Mouse (Mus musculus): Measurements from ENCODE around the gene A630073D07Rik. TPM values are rescaled to one million over a fixed set of nuclear protein-coding genes. Genes with fewer than 3 reads are reported as not detected.
"Not testable (repeated sequence)": the region's sequence is repeated elsewhere in the genome, so short reads cannot be mapped to it uniquely, and the experiment has no call there.

A630073D07Rik gene
- not detected in 2 replicates for polyA plus RNA-seq (2016; fragmentation: Nextera tagmentation; extraction: Ambion mirVana)

DNA sequence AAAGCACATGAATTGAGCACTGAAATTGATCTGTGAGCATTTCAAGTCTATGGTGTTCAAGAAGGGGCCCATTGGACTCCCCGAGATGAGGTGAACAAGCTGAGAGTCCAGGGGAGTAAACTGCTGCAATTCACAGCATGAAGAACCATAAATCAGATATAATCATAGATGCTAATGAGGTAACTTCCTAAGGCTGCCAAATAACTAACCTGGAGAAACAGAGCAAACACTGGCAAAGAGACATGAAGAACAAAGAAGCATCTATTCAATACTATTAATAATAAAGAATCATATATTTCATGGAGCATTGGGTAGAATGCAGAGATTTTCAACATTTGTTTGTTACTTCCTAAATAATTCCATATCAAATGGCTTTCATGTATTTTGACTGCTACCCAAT is at the start of gene A630073D07Rik:
Gene A630073D07Rik, minus strand, starts transcription at position 101 of the 400 bp plus-strand sequence.
- 83% methylated on average over 1 of the region's 1 CpGs for WGBS
- Histone ChIP-seq H3K4me1 (no peaks in the 10 kb centered on the region), H3K4me3 (no peak within 1 kb of the TSS), H3K4me2 (replicated peaks) (no peak within 1 kb of the TSS), H3K27ac (replicated peaks) (no peak within 1 kb of the TSS), H3K36me3 (no peaks in the 10 kb centered on the region), H3K9ac (replicated peaks) (no peak within 1 kb of the TSS), H3K9me3 (no peaks in the 10 kb centered on the region), H3K27me3 (no peaks in the 10 kb centered on the region)
- no peak for ATAC-seq (ENCODE audit: low FRiP score, low read depth)

DNA sequence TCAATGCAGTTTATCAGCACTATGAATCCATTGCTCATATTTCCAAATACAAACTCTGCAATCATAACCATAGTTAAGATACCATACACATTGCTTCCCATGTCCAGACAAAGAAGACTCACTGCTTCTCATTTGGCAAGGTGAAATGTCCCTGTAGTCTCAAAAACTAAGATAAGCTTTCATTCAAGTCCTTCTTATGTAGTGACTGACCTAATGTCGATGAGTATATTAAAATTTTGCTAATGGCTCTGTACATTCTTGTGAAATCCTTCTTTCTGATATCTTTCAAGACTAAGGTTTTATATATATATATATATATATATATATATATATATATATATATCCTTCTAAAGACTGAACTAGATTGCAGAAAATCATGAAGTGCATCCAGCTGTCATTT is 49.6 kb upstream of the A630073D07Rik start, which contains the start of gene Tas2r121:
Gene Tas2r121, minus strand, starts transcription at position 101 of the 400 bp plus-strand sequence.
- Histone ChIP-seq H3K9me3 (no peaks in the 10 kb centered on the region; the same call in 1 of the 2 replicates), H3K27me3 (no peaks in the 10 kb centered on the region), H3K27ac (replicated peaks) (no peak within 1 kb of the TSS), H3K4me3 (no peak within 1 kb of the TSS), H3K4me1 (no peaks in the 10 kb centered on the region), H3K36me3 (no peaks in the 10 kb centered on the region), H3K9ac (replicated peaks) (no peak within 1 kb of the TSS), H3K4me2 (replicated peaks) (no peak within 1 kb of the TSS)
- ATAC-seq (ENCODE audit: low FRiP score, low read depth): no peak
- 65% methylated on average over 1 of the region's 1 CpGs for WGBS

DNA sequence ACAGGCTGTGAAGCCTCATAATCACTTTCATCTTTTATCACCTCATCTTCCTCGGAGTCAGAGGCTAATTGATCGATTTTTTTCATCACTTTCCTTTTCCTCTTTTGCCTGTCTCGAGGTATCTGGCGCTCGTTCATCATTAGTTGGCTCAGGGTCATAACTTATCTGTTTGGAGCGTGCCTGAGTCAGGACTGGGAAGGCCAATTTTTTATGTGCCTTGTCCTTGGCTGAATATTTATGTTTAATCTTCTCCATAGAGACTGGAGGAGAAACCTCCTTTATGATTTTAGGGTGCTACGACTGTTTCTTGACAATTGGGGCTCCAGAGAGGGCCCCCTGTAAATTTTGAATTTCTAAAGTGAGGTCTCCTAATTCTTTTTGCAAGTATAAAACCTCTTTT is 40.3 kb upstream of the A630073D07Rik start:
- not testable (repeated sequence) for H3K27me3 ChIP-seq; H3K27ac ChIP-seq (replicated peaks); H3K4me1 ChIP-seq; H3K9ac ChIP-seq (replicated peaks); H3K4me2 ChIP-seq (replicated peaks); ATAC-seq (ENCODE audit: low FRiP score, low read depth); H3K4me3 ChIP-seq; H3K36me3 ChIP-seq; H3K9me3 ChIP-seq
- WGBS: 89% methylated on average over 7 of the region's 7 CpGs

DNA sequence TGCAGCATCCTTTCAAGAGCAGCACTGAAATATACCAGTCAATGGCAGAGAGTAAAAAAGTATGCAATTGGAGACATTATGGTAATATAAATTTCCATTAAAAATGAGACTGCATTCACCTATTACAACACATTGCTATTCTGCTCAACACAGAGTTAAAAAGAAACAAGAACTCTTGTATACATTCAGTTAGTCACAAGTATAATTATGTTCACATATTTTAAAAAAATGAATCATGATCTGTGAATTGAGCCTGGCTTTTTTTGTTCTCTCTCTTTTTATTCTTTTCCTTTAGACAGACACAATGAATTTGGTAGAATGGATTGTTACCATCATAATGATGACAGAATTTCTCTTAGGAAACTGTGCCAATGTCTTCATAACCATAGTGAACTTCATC is 5.3 kb upstream of the A630073D07Rik start, which contains the start of gene Tas2r120:
Gene Tas2r120, plus strand, starts transcription at position 301 of the 400 bp plus-strand sequence.
- Histone ChIP-seq H3K4me3 (no peak within 1 kb of the TSS), H3K9ac (replicated peaks) (no peak within 1 kb of the TSS), H3K9me3 (0 out of 2 replicates have a peak, but pooled peaks cover 5% of the 10 kb centered on the region), H3K4me2 (replicated peaks) (no peak within 1 kb of the TSS), H3K4me1 (no peaks in the 10 kb centered on the region), H3K36me3 (no peaks in the 10 kb centered on the region), H3K27ac (replicated peaks) (no peak within 1 kb of the TSS), H3K27me3 (no peaks in the 10 kb centered on the region)
- no peak for ATAC-seq (ENCODE audit: low FRiP score, low read depth)

DNA sequence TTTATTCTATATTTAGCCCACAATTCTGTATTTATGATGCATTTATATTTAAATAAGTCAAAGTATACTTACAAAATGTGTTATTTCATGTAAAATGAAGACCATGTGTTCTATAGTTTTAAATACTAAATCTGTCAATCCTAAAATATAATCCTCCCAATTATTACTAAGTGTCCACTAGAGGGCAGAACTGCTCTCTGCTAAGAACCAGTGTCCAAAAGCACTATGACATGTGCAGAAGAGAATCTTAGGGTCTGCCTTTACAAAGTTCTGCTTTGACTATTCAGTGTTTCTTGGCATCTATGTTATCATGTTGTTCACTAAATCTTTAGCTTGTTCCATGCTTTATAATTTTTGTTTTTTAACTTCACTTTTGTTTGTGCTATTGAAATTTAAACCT is 1.9 kb downstream of the A630073D07Rik start:
- H3K9me3 ChIP-seq: no peaks in the 10 kb centered on the region
- H3K4me3 ChIP-seq: no peak overlapping the region
- no peak overlapping the region for H3K27ac ChIP-seq (replicated peaks)
- no peaks in the 10 kb centered on the region for H3K27me3 ChIP-seq
- H3K4me1 ChIP-seq: no peaks in the 10 kb centered on the region
- H3K9ac ChIP-seq (replicated peaks): no peak overlapping the region
- no peaks in the 10 kb centered on the region for H3K36me3 ChIP-seq
- no peak for ATAC-seq (ENCODE audit: low FRiP score, low read depth)
- H3K4me2 ChIP-seq (replicated peaks): no peak overlapping the region

DNA sequence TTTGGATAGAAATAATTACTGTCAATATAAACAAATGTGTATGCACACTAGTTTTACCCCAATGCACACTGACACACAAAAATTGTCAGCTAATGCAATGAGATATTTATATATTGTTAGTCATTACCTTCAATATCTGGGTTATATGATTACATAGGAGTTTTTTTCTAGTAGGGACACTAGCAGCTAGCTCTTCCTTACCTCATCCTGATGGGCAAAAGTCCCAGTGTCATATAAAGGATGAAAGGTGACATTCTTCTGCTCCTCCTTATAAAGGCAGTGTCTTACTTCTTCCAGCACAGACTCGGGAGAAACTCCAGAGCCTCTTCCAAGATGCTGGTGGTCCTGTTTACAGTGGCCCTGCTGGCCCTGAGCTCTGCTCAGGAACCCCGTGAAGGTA is 55.7 kb downstream of the A630073D07Rik start, which contains the start of gene Prp2:
Gene Prp2, plus strand, starts transcription at position 301 of the 400 bp plus-strand sequence.
- H3K4me2 ChIP-seq (replicated peaks); H3K4me1 ChIP-seq; H3K27ac ChIP-seq (replicated peaks); H3K9ac ChIP-seq (replicated peaks); ATAC-seq (ENCODE audit: low FRiP score, low read depth); H3K9me3 ChIP-seq; H3K4me3 ChIP-seq; H3K36me3 ChIP-seq; H3K27me3 ChIP-seq: not testable (repeated sequence)
- WGBS: 73% methylated on average over 2 of the region's 2 CpGs

Other genes starting within 250 kb of the A630073D07Rik start
- gene Prh1, start 81.7 kb downstream of the A630073D07Rik start, polyA plus RNA-seq (2016; fragmentation: Nextera tagmentation; extraction: Ambion mirVana): not detected in 2 replicates
- not detected in 2 replicates for gene Prp2, start 55.6 kb downstream of the A630073D07Rik start, polyA plus RNA-seq (2016; fragmentation: Nextera tagmentation; extraction: Ambion mirVana)
- not detected in 2 replicates for gene Tas2r120, start 5.4 kb upstream of the A630073D07Rik start, polyA plus RNA-seq (2016; fragmentation: Nextera tagmentation; extraction: Ambion mirVana)
- gene Tas2r121, start 49.5 kb upstream of the A630073D07Rik start, polyA plus RNA-seq (2016; fragmentation: Nextera tagmentation; extraction: Ambion mirVana): not detected in 2 replicates
- not detected in 2 replicates for gene Tas2r122, start 60.4 kb upstream of the A630073D07Rik start, polyA plus RNA-seq (2016; fragmentation: Nextera tagmentation; extraction: Ambion mirVana)
- gene Tas2r115, start 86.5 kb upstream of the A630073D07Rik start, polyA plus RNA-seq (2016; fragmentation: Nextera tagmentation; extraction: Ambion mirVana): not detected in 2 replicates
- gene Tas2r124, start 103.2 kb upstream of the A630073D07Rik start, polyA plus RNA-seq (2016; fragmentation: Nextera tagmentation; extraction: Ambion mirVana): not detected in 2 replicates
- gene Tas2r102, start 110.6 kb upstream of the A630073D07Rik start, polyA plus RNA-seq (2016; fragmentation: Nextera tagmentation; extraction: Ambion mirVana): not detected in 2 replicates
- not detected in 2 replicates for gene Tas2r136, start 126.6 kb upstream of the A630073D07Rik start, polyA plus RNA-seq (2016; fragmentation: Nextera tagmentation; extraction: Ambion mirVana)
- not detected in 2 replicates for gene Tas2r117, start 151.3 kb upstream of the A630073D07Rik start, polyA plus RNA-seq (2016; fragmentation: Nextera tagmentation; extraction: Ambion mirVana)
- gene Tas2r123, start 195.6 kb upstream of the A630073D07Rik start, polyA plus RNA-seq (2016; fragmentation: Nextera tagmentation; extraction: Ambion mirVana): not detected in 2 replicates
- not detected in 2 replicates for gene Tas2r116, start 203.9 kb upstream of the A630073D07Rik start, polyA plus RNA-seq (2016; fragmentation: Nextera tagmentation; extraction: Ambion mirVana)
- gene Tas2r110, start 216.5 kb upstream of the A630073D07Rik start, polyA plus RNA-seq (2016; fragmentation: Nextera tagmentation; extraction: Ambion mirVana): not detected in 2 replicates
- gene Tas2r113, start 241.5 kb upstream of the A630073D07Rik start, polyA plus RNA-seq (2016; fragmentation: Nextera tagmentation; extraction: Ambion mirVana): not detected in 2 replicates

Data from midbrain, embryonic 12.5 days (tissue).